Mouse (Mus musculus) lung, adult 2 months (tissue): ENCODE data around the gene Gm7694. TPM values are rescaled to one million over a fixed set of nuclear protein-coding genes. Genes with fewer than 3 reads are reported as not detected.

ENCODE experiments used
- DNase-seq: peaks from one replicate; pipeline ENCODE4 v3.0.0; 2022
- H3K4me1 ChIP-seq: fragments of 200-500 bp; 2 replicates; pipeline ENCODE4 v1.6.1; 2011; ENCODE audit warnings: low read length; ENCODE audit not compliant: control insufficient read depth, insufficient read depth
- H3K4me3 ChIP-seq: fragments of 200-500 bp; replicated peaks from 2 replicates; pipeline ENCODE3; 2011; ENCODE audit warnings: low read depth, mild to moderate bottlenecking, control low read depth, low read length; ENCODE audit errors: extremely low read depth
- CTCF ChIP-seq: fragments of 200-500 bp; IDR thresholded peaks from 2 replicates; pipeline ENCODE4 v1.5.1; 2011; ENCODE audit warnings: mild to moderate bottlenecking, low read length, control low read depth; ENCODE audit not compliant: insufficient read depth
- POLR2A ChIP-seq: fragments of 200-500 bp; IDR thresholded peaks from 2 replicates; pipeline ENCODE4 v1.6.1; 2011; ENCODE audit warnings: low read depth, mild to moderate bottlenecking, control low read depth, low read length, borderline replicate concordance; ENCODE audit errors: extremely low read depth
- WGBS: fragments of 180-500 bp; shearing (Covaris S2); methylation state at CpG from one replicate; pipeline ENCODE4 v1.1.7; 2018; 5-methylcytosine and 5-hydroxymethylcytosine counted together
- polyA plus RNA-seq: library from polyadenylated mRNA; depleted of rRNA; stranded (reverse); fragments of >200 nt; gene quantifications from 2 replicates; pipeline ENCODE4 v1.2.3, GENCODE M21; 2012; rRNA removed

Gene Gm7694
- 7.6 and 7.8 TPM in 2 replicates for polyA plus RNA-seq

DNA sequence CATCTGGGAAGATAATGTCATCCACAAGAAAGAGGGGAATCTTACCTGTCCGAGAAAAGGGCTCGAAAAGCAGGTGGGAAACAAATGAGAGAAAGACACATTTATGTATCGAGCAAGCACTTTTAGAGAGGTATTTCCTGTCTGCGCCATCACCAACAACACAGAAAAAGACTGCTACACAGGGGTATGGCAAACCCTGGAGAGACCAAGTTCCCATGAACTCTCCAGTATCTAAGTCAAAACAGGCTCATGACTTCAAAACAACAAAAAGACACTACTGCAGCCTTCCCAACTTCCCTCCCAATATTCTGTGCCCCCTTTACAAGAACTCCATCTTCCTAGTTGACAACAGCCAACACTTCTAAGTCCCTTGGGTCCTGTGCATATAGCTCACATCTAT lies at the start of gene Gm7694:
Gene Gm7694, minus strand, starts transcription at position 101 of the 400 bp plus-strand sequence.
- TF ChIP-seq POLR2A = no peak
- TF ChIP-seq CTCF = no peak
- 95% methylated on average over 4 of the region's 4 CpGs for WGBS
- no peak within 1 kb of the TSS for H3K4me3 ChIP-seq
- no peak for DNase-seq
- no peaks in the 10 kb centered on the region for H3K4me1 ChIP-seq

DNA sequence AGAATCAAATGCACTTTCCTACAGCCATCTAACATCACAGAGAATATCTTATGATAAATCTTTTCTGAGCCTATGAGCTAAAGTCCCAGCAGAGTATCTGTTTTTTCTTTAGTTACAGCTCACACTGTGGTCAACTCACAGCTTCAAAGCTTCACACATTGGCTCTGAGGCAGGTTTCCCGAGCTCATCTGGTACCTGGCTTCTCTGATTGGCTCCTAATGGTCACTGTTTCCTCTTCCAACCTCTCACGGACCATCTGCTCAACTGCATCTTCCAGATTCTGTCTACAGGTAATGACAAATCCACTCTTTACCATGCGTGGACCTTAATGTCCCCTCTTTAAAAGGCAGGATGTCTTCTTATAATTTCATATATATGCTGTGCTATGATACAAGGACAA lies 47.2 kb upstream of the Gm7694 start:
- Histone ChIP-seq H3K4me1 (peaks cover 6% of the 10 kb centered on the region; the same call in 1 of the 2 replicates), H3K4me3 (no peak overlapping the region)
- TF ChIP-seq CTCF (no peak), POLR2A (no peak)
- 74% methylated on average over 3 of the region's 3 CpGs for WGBS
- no peak for DNase-seq

DNA sequence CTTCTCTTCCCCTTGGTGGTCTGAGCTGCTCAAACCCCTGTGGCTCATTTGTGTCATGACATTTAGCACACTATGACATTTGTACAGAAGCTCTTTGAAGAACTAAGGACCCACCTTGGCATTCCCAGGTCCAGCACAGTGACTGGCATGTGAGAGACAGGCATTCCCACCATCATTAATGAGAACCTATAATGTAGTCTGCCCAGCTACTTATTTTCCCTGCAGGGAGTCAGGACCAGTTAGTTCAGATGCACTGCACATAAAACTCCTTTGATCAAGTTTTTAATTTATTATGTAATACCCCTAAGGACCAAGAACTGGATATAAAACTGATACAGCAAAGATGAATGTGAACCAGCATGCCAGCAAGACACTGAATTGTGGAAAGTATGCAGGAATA lies 44.9 kb upstream of the Gm7694 start:
- no peak for DNase-seq
- TF ChIP-seq CTCF (no peak), POLR2A (no peak)
- H3K4me1 ChIP-seq = peaks cover 6% of the 10 kb centered on the region

DNA sequence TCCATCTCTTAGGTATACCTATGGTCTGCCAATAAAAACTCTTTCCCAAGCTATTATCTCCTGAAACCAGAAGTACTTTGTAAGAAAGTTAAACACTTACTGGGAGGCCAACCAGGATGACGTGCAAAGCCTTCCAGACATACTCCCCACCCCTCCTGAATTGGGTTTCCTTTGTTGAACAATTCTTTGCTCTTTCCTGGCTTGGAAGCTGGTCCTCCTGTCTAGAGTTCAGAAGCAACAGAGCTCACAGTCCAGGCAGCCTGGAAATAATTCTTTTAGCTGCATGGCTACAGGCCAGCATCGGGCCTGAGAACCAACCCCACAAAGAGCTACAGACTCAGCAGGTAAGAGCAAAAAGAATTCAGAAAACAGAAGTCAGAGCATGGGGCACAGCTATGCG lies 40.1 kb upstream of the Gm7694 start:
- no peak for DNase-seq
- TF ChIP-seq CTCF = no peak
- TF ChIP-seq POLR2A = no peak
- Histone ChIP-seq H3K4me1 (peaks cover 5% of the 10 kb centered on the region), H3K4me3 (no peak overlapping the region)
- WGBS = 39% methylated on average over 3 of the region's 3 CpGs

More for the DNA sequence above, 44.9 kb upstream of the Gm7694 start:
- no peak overlapping the region for H3K4me3 ChIP-seq

DNA sequence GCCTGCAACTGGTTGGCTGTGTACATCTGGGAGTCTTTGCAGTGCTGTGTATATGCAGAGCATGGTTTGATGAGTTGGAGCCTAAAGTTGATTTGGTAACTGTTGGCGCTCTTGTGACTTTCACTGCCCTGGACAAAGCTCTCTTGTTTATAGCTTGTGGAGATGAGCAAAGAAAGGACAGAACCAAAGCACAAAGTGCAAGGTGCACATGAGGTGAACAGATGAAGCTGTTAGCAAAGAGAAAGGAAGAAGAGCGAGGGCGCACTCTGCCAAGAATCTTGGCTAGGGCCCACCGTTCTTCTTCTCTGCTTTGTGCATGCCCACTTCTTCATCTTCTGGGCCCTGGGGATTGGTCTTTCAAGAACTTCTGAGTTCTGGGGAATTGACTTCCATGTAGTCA lies 37.8 kb upstream of the Gm7694 start:
- DNase-seq = no peak
- Histone ChIP-seq H3K4me1 (peaks cover 3% of the 10 kb centered on the region; the same call in 1 of the 2 replicates), H3K4me3 (no peak overlapping the region)
- TF ChIP-seq POLR2A (no peak), CTCF (no peak)
- WGBS = 94% methylated on average over 4 of the region's 4 CpGs

DNA sequence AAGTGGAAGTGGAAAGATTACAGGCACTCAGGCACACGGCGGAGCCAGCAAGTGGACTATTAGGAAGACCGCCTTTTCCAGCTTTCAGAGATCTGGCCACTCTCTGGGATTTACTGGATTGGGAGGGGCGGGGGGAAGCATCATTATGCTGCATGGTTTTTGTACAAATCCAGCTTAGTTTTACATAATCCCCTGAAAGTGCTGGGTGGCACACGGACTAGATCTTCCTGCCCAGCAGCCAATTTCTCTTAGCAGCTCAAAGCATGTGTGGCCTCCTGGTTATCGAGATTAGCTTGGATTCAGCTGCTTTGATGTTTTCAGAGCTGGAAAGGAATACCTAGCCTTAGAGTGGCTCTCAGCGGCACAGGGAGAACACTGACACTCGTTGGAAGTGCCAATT lies 36.9 kb upstream of the Gm7694 start:
- TF ChIP-seq CTCF (no peak), POLR2A (no peak)
- Histone ChIP-seq H3K4me1 (peaks cover 3% of the 10 kb centered on the region; the same call in 1 of the 2 replicates), H3K4me3 (no peak overlapping the region)
- WGBS = 75% methylated on average over 8 of the region's 8 CpGs
- no peak for DNase-seq

DNA sequence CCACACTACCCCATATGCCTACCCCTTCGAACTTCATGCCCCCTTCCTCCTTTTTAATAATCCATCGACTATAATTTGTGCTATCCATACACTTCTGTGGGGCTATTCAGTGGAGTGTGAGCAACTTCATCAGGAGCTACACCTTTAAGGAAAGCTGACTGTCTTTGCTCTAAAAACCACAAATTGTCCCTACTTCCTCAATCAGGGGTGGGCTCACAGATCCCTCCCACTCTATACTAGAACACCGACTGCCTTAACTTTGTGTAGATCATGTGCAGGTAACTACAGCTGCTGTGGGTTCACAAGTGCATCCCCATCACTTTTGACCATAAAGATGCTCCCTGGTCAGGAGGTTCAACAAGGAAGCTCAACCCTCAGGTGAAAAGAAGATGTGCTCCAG lies 33.8 kb upstream of the Gm7694 start:
- Histone ChIP-seq H3K4me3 (no peak overlapping the region), H3K4me1 (no peaks in the 10 kb centered on the region)
- DNase-seq = no peak
- TF ChIP-seq CTCF (no peak), POLR2A (no peak)
- 90% methylated on average over 3 of the region's 3 CpGs for WGBS

DNA sequence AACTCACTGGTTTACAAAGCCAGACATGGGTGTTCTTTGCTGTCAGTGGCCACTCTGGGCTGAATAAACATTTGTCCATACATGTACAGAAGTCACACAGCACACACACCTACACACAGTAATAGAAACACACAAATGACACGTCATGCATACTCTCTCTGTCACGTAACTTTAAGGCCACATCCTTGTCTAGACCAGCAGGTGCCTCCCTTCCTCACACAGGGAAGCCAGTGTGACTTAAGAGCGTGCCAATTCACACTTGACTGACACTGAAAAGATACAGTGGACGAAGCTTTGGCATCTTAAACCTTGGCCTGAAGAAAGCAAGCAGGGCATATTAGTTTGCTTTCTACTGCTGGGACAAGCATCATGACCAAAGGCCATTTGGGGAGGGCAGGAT lies 26.6 kb upstream of the Gm7694 start:
- TF ChIP-seq CTCF = peak; percentile 18; the same call in 1 of the 2 replicates
- no peak for TF ChIP-seq POLR2A
- no peak for DNase-seq
- WGBS = 74% methylated on average over 4 of the region's 4 CpGs
- no peaks in the 10 kb centered on the region for H3K4me1 ChIP-seq
- no peak overlapping the region for H3K4me3 ChIP-seq

DNA sequence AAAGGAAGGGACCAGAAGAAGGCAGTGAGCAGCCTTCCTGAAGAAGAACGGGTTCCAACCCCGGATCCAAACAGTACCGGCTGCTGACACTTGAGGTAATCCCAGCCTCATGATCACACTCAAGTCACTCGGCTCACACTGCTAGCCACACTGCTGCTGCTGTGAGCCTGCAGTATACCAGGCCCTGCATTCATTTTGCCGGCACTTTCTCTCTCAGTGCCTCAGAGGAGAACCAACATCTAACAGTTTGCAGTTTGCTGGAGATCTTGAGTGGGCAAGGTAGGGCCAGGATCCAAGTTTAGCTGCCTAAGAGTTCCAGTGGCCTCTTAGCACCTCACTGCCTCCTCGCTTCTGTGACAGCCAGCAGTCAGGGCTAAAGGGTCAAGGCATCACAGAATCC lies 25.8 kb upstream of the Gm7694 start:
- TF ChIP-seq POLR2A = no peak
- TF ChIP-seq CTCF = no peak
- Histone ChIP-seq H3K4me1 (no peaks in the 10 kb centered on the region), H3K4me3 (no peak overlapping the region)
- DNase-seq = no peak
- WGBS = 50% methylated on average over 6 of the region's 6 CpGs

DNA sequence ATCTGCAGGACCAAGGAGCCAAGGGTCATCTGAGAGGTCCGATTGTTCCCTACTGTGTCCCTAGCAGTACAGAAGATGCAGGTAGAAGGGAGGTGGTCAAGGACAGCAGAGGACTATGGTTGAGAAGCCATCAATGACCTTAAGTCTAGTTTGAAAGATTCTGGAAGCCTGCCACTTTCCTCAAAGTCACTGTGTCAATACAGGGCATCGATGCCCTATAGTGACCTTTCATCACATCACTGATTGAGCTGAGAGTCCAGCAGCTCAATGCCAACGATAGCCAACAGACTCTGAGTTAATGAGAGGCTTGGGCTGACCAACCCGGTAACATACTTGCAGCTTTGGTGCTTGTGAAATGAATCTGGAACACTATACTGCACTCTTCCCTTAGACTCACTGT lies 19.1 kb upstream of the Gm7694 start:
- no peak for DNase-seq
- TF ChIP-seq CTCF (no peak), POLR2A (no peak)
- no peaks in the 10 kb centered on the region; the same call in 1 of the 2 replicates for H3K4me1 ChIP-seq
- WGBS = 82% methylated on average over 4 of the region's 4 CpGs
- H3K4me3 ChIP-seq = no peak overlapping the region

DNA sequence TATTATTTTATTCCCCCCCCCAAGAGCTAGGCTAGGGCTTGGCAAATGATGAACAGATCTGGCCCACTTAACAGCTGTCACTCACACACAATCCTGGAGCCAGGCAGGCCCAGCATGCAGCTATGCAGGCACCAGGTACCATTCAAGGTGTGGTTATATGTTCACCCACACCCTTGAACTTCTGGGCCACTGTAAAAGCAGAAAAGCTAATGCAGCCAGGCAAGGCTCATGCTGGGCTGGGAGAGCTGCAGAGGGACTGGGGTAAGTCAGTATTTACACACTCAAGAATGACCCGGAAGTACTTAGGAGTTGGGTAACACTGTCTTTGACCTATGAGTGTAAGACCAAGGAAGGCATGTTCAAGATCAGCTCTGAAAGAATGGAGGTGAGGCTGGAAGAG lies 18.2 kb upstream of the Gm7694 start:
- DNase-seq = no peak

More for the DNA sequence above, 18.2 kb upstream of the Gm7694 start:
- 81% methylated on average over 1 of the region's 1 CpGs for WGBS
- TF ChIP-seq POLR2A = no peak
- no peak for TF ChIP-seq CTCF
- Histone ChIP-seq H3K4me1 (no peaks in the 10 kb centered on the region; the same call in 1 of the 2 replicates), H3K4me3 (no peak overlapping the region)
